Mouse (Mus musculus) bone marrow macrophage, adult 2 months (primary cell): Measurements from ENCODE around the gene Pnpla6.

Experiments
- CTCF ChIP-seq: IDR thresholded peaks from 2 replicates; pipeline ENCODE4 v1.5.1; 2012; ENCODE audit warnings: low read depth, mild to moderate bottlenecking, low read length, moderate library complexity
- POLR2A ChIP-seq: IDR thresholded peaks from 2 replicates; pipeline ENCODE4 v1.6.1; 2012; ENCODE audit warnings: mild to moderate bottlenecking, low read depth, low read length, borderline replicate concordance

GRCm38 (mm10) chr8:3536940-3537339 lies 21.8 kb downstream of the Pnpla6 start:
- no peak for TF ChIP-seq CTCF
- TF ChIP-seq POLR2A = no peak
